Mouse (Mus musculus): Measurements from ENCODE around the gene Crtc1. TPM values are rescaled to one million over a fixed set of nuclear protein-coding genes. Genes with fewer than 3 reads are reported as not detected.

Crtc1 gene
- polyA plus RNA-seq, 1 experiment: 9.6 TPM

GRCm38 (mm10) chr8:70467907-70468306 is 28.5 kb upstream of the Crtc1 start:
- no peaks in the 10 kb centered on the region for H3K27me3 ChIP-seq (ENCODE audit: control insufficient read depth, insufficient read depth, insufficient read length)
- H3ac ChIP-seq (ENCODE audit: control insufficient read depth, insufficient read length): no peak overlapping the region
- peaks cover 72% of the 10 kb centered on the region for H3K79me2 ChIP-seq (ENCODE audit: control insufficient read depth, insufficient read depth)
- H3K4me3 ChIP-seq: no peak overlapping the region
- TF ChIP-seq MAX (IDR thresholded peaks at IDR 0.05; ENCODE audit: low read depth): no peak
- no peak for TF ChIP-seq CEBPB (IDR thresholded peaks at IDR 0.05; ENCODE audit: insufficient read depth, poor library complexity, severe bottlenecking)
- TF ChIP-seq SRF (IDR thresholded peaks at IDR 0.05; ENCODE audit: control insufficient read depth, insufficient read length, low read depth): no peak
- no peak for TF ChIP-seq USF1 (IDR thresholded peaks at IDR 0.05; ENCODE audit: low read depth)
- TF ChIP-seq E2F4 (IDR thresholded peaks at IDR 0.05; ENCODE audit: insufficient read depth): no peak
- no peak for TF ChIP-seq POLR2A (IDR thresholded peaks at IDR 0.05; ENCODE audit: insufficient read length, low read depth)
- no peak for TF ChIP-seq TCF3 (IDR thresholded peaks at IDR 0.05; ENCODE audit: insufficient read length, low read depth)
- TF ChIP-seq MYOD1 (IDR thresholded peaks at IDR 0.05; ENCODE audit: control insufficient read depth in 1 of 3, insufficient read length in 2 of 3, low read depth in 2 of 3): no peak
- no peak for TF ChIP-seq TCF12 (IDR thresholded peaks at IDR 0.05; ENCODE audit: insufficient read depth, poor library complexity, severe bottlenecking)
- TF ChIP-seq MYOG (IDR thresholded peaks at IDR 0.05; ENCODE audit: control insufficient read depth in 1 of 3, insufficient read depth in 1 of 3, insufficient read length in 2 of 3, low read depth in 2 of 3): no peak
- no peak for TF ChIP-seq POLR2AphosphoS2 (IDR thresholded peaks at IDR 0.05; ENCODE audit: insufficient read length, low read depth)
- TF ChIP-seq REST (IDR thresholded peaks at IDR 0.05; ENCODE audit: insufficient read depth, insufficient read length): no peak
- peaks cover 4% of the 10 kb centered on the region for H3K36me3 ChIP-seq (ENCODE audit: control insufficient read depth, insufficient read depth)
- peak overlapping the region; percentile 54 for H3K4me2 ChIP-seq (ENCODE audit: low read depth)

GRCm38 (mm10) chr8:70467229-70467725 is 27.9 kb upstream of the Crtc1 start:
- Histone ChIP-seq H3K36me3 (ENCODE audit: control insufficient read depth, insufficient read depth) (peaks cover 4% of the 10 kb centered on the region), H3K27me3 (ENCODE audit: control insufficient read depth, insufficient read depth, insufficient read length) (no peaks in the 10 kb centered on the region), H3K4me3 (no peak overlapping the region), H3K4me2 (ENCODE audit: low read depth) (peak overlapping the region; percentile 54), H3ac (ENCODE audit: control insufficient read depth, insufficient read length) (no peak overlapping the region), H3K79me2 (ENCODE audit: control insufficient read depth, insufficient read depth) (peaks cover 66% of the 10 kb centered on the region)
- peak; percentile 76 to 94 (median 79) for TF ChIP-seq MYOD1 (IDR thresholded peaks at IDR 0.05; ENCODE audit: control insufficient read depth in 1 of 3, insufficient read length in 2 of 3, low read depth in 2 of 3)
- peak; percentile 14 for TF ChIP-seq POLR2AphosphoS2 (IDR thresholded peaks at IDR 0.05; ENCODE audit: insufficient read length, low read depth)
- TF ChIP-seq USF1 (IDR thresholded peaks at IDR 0.05; ENCODE audit: low read depth): no peak
- TF ChIP-seq E2F4 (IDR thresholded peaks at IDR 0.05; ENCODE audit: insufficient read depth): no peak
- no peak for TF ChIP-seq REST (IDR thresholded peaks at IDR 0.05; ENCODE audit: insufficient read depth, insufficient read length)
- no peak for TF ChIP-seq POLR2A (IDR thresholded peaks at IDR 0.05; ENCODE audit: insufficient read length, low read depth)
- TF ChIP-seq MYOG (IDR thresholded peaks at IDR 0.05; ENCODE audit: control insufficient read depth in 1 of 3, insufficient read depth in 1 of 3, insufficient read length in 2 of 3, low read depth in 2 of 3): peak; percentile 85 to 92 (median 88)
- no peak for TF ChIP-seq TCF12 (IDR thresholded peaks at IDR 0.05; ENCODE audit: insufficient read depth, poor library complexity, severe bottlenecking)
- TF ChIP-seq TCF3 (IDR thresholded peaks at IDR 0.05; ENCODE audit: insufficient read length, low read depth): peak; percentile 76
- no peak for TF ChIP-seq CEBPB (IDR thresholded peaks at IDR 0.05; ENCODE audit: insufficient read depth, poor library complexity, severe bottlenecking)
- peak; percentile 45 for TF ChIP-seq SRF (IDR thresholded peaks at IDR 0.05; ENCODE audit: control insufficient read depth, insufficient read length, low read depth)
- TF ChIP-seq MAX (IDR thresholded peaks at IDR 0.05; ENCODE audit: low read depth): no peak

- H3ac ChIP-seq (ENCODE audit: control insufficient read depth, insufficient read length): no peak overlapping the region
- peaks cover 3% of the 10 kb centered on the region for H3K36me3 ChIP-seq (ENCODE audit: control insufficient read depth, insufficient read depth)
- TF ChIP-seq MYOD1 (IDR thresholded peaks at IDR 0.05; ENCODE audit: control insufficient read depth in 1 of 3, insufficient read length in 2 of 3, low read depth in 2 of 3): no peak
- TF ChIP-seq E2F4 (IDR thresholded peaks at IDR 0.05; ENCODE audit: insufficient read depth): no peak
- TF ChIP-seq POLR2AphosphoS2 (IDR thresholded peaks at IDR 0.05; ENCODE audit: insufficient read length, low read depth): no peak
- H3K4me2 ChIP-seq (ENCODE audit: low read depth): peak overlapping the region; percentile 54
- H3K79me2 ChIP-seq (ENCODE audit: control insufficient read depth, insufficient read depth): peaks cover 61% of the 10 kb centered on the region
- H3K27me3 ChIP-seq (ENCODE audit: control insufficient read depth, insufficient read depth, insufficient read length): no peaks in the 10 kb centered on the region
- H3K4me3 ChIP-seq: no peak overlapping the region
Measured at GRCm38 (mm10) chr8:70466771-70467170, 27.4 kb upstream of the Crtc1 start.

GRCm38 (mm10) chr8:70466305-70466704 is 26.9 kb upstream of the Crtc1 start:
- TF ChIP-seq TCF3 (IDR thresholded peaks at IDR 0.05; ENCODE audit: insufficient read length, low read depth): no peak
- TF ChIP-seq TCF12 (IDR thresholded peaks at IDR 0.05; ENCODE audit: insufficient read depth, poor library complexity, severe bottlenecking): no peak
- TF ChIP-seq USF1 (IDR thresholded peaks at IDR 0.05; ENCODE audit: low read depth): no peak
- TF ChIP-seq CEBPB (IDR thresholded peaks at IDR 0.05; ENCODE audit: insufficient read depth, poor library complexity, severe bottlenecking): no peak
- TF ChIP-seq POLR2A (IDR thresholded peaks at IDR 0.05; ENCODE audit: insufficient read length, low read depth): peak; percentile 8
- TF ChIP-seq MYOG (IDR thresholded peaks at IDR 0.05; ENCODE audit: control insufficient read depth in 1 of 3, insufficient read depth in 1 of 3, insufficient read length in 2 of 3, low read depth in 2 of 3): peak; percentile 73 to 89 (median 79)
- TF ChIP-seq REST (IDR thresholded peaks at IDR 0.05; ENCODE audit: insufficient read depth, insufficient read length): no peak
- no peak for TF ChIP-seq E2F4 (IDR thresholded peaks at IDR 0.05; ENCODE audit: insufficient read depth)
- TF ChIP-seq SRF (IDR thresholded peaks at IDR 0.05; ENCODE audit: control insufficient read depth, insufficient read length, low read depth): no peak
- TF ChIP-seq MAX (IDR thresholded peaks at IDR 0.05; ENCODE audit: low read depth): no peak
- TF ChIP-seq POLR2AphosphoS2 (IDR thresholded peaks at IDR 0.05; ENCODE audit: insufficient read length, low read depth): no peak
- peak; percentile 31 to 90 (median 70) for TF ChIP-seq MYOD1 (IDR thresholded peaks at IDR 0.05; ENCODE audit: control insufficient read depth in 1 of 3, insufficient read length in 2 of 3, low read depth in 2 of 3)
- Histone ChIP-seq H3K27me3 (ENCODE audit: control insufficient read depth, insufficient read depth, insufficient read length) (no peaks in the 10 kb centered on the region), H3K79me2 (ENCODE audit: control insufficient read depth, insufficient read depth) (peaks cover 56% of the 10 kb centered on the region), H3K4me3 (no peak overlapping the region), H3ac (ENCODE audit: control insufficient read depth, insufficient read length) (no peak overlapping the region), H3K4me2 (ENCODE audit: low read depth) (peak overlapping the region; percentile 54), H3K36me3 (ENCODE audit: control insufficient read depth, insufficient read depth) (no peaks in the 10 kb centered on the region)
